Mouse (Mus musculus) CH12.LX (cell line): ENCODE measurements around the gene Slc38a7. TPM values are rescaled to one million over a fixed set of nuclear protein-coding genes. Genes with fewer than 3 reads are reported as not detected.
A peak's percentile ranks its signal among the peaks of the same experiment; 100 is the strongest.

ENCODE experiments used
- DNase-seq: peaks from one replicate; pipeline ENCODE4 v3.0.0-alpha.2; 2013; ENCODE audit errors: extremely low read depth
- H3K27ac ChIP-seq: 2 replicates; pipeline ENCODE4 v1.5.1; 2012; ENCODE audit warnings: low read depth, mild to moderate bottlenecking, control low read depth, moderate library complexity; ENCODE audit not compliant: insufficient read depth
- H3K27me3 ChIP-seq: replicated peaks from 2 replicates; pipeline ENCODE3; 2012; ENCODE audit warnings: inconsistent platforms
- H3K36me3 ChIP-seq, 2 experiments: replicated peaks in 1 of 2; 2 replicates each; pipeline versions ENCODE3 to v1.6.1; 2012; ENCODE audit warnings: inconsistent platforms in 1 of 2, low read length in 1 of 2, mild to moderate bottlenecking in 1 of 2, mixed read lengths in 1 of 2, moderate library complexity in 1 of 2; ENCODE audit not compliant: control insufficient read depth in 1 of 2, insufficient read depth in 1 of 2
- H3K4me1 ChIP-seq, 2 experiments: 2 replicates each; pipeline ENCODE4 v1.6.1; 2012; ENCODE audit warnings: inconsistent platforms in 1 of 2, moderate library complexity in 1 of 2; ENCODE audit not compliant: insufficient read depth in 2 of 2, control insufficient read depth in 1 of 2
- H3K4me2 ChIP-seq: 2 replicates; pipeline ENCODE4 v1.6.1; 2012; ENCODE audit warnings: low read depth, mild to moderate bottlenecking, control low read depth; ENCODE audit not compliant: poor library complexity, insufficient read depth, severe bottlenecking
- H3K4me3 ChIP-seq, 3 experiments: fragments of 150-350 bp in 1 of 3; sonication (generic) in 1 of 3; replicated peaks in 1 of 3; 2 replicates each; pipeline versions ENCODE3 to v1.5.1; 2011 to 2012; ENCODE audit warnings: low read depth in 2 of 3, low read length in 2 of 3, mild to moderate bottlenecking in 2 of 3, moderate library complexity in 2 of 3, control low read depth in 1 of 3, improper control_type of control experiment in 1 of 3, inconsistent platforms in 1 of 3, mixed read lengths in 1 of 3; ENCODE audit not compliant: poor library complexity in 1 of 3
- H3K79me2 ChIP-seq: replicated peaks from 2 replicates; pipeline ENCODE4 v1.6.1; 2012; ENCODE audit warnings: mild to moderate bottlenecking, moderate library complexity; ENCODE audit not compliant: control insufficient read depth, poor library complexity, insufficient read depth, severe bottlenecking; ENCODE audit errors: extremely low read depth
- H3K9ac ChIP-seq: 2 replicates; pipeline ENCODE4 v1.6.1; 2012; ENCODE audit warnings: low read depth, mild to moderate bottlenecking, control low read depth, moderate library complexity; ENCODE audit not compliant: insufficient read depth
- H3K9me3 ChIP-seq: replicated peaks from 2 replicates; pipeline ENCODE3; 2012; ENCODE audit warnings: low read length, inconsistent platforms, mixed read lengths
- CHD1 ChIP-seq: IDR thresholded peaks from 2 replicates; pipeline ENCODE4 v1.6.1; 2012; ENCODE audit warnings: low read depth, low read length, improper control_type of control experiment, inconsistent platforms
- E2F4 ChIP-seq: IDR thresholded peaks from 2 replicates; pipeline ENCODE4 v1.6.1; 2011; ENCODE audit warnings: low read depth, low read length, improper control_type of control experiment; ENCODE audit not compliant: insufficient replicate concordance
- ELF1 ChIP-seq: IDR thresholded peaks from 2 replicates; pipeline ENCODE4 v1.6.1; 2014; ENCODE audit warnings: low read depth, mild to moderate bottlenecking, inconsistent platforms, low read length, improper control_type of control experiment
- EP300 ChIP-seq: IDR thresholded peaks from 2 replicates; pipeline ENCODE4 v1.6.1; 2011; ENCODE audit warnings: low read length, improper control_type of control experiment
- ETS1 ChIP-seq: conservative IDR thresholded peaks from 2 replicates; pipeline ENCODE4 v1.6.1; 2012; ENCODE audit warnings: low read depth, mild to moderate bottlenecking, inconsistent platforms, low read length, improper control_type of control experiment, moderate library complexity
- GABPA ChIP-seq: IDR thresholded peaks from 2 replicates; pipeline ENCODE4 v1.6.1; 2012; ENCODE audit warnings: low read depth, low read length, improper control_type of control experiment, inconsistent platforms; ENCODE audit not compliant: insufficient replicate concordance
- HCFC1 ChIP-seq: IDR thresholded peaks from 2 replicates; pipeline ENCODE4 v1.6.1; 2012; ENCODE audit warnings: low read depth, mild to moderate bottlenecking, inconsistent platforms, low read length, improper control_type of control experiment
- IRF4 ChIP-seq: IDR thresholded peaks from 2 replicates; pipeline ENCODE4 v1.6.1; 2014; ENCODE audit warnings: low read depth, mild to moderate bottlenecking, inconsistent platforms, low read length, improper control_type of control experiment
- JUND ChIP-seq: conservative IDR thresholded peaks from 2 replicates; pipeline ENCODE4 v1.6.1; 2011; ENCODE audit warnings: low read depth, low read length, improper control_type of control experiment
- MAX ChIP-seq: IDR thresholded peaks from 2 replicates; pipeline ENCODE4 v1.6.1; 2011; ENCODE audit warnings: low read length, improper control_type of control experiment
- MAZ ChIP-seq: IDR thresholded peaks from 2 replicates; pipeline ENCODE4 v1.6.1; 2012; ENCODE audit warnings: low read depth, mild to moderate bottlenecking, inconsistent platforms, low read length, improper control_type of control experiment, moderate library complexity
- MEF2A ChIP-seq: IDR thresholded peaks from 2 replicates; pipeline ENCODE4 v1.6.1; 2014; ENCODE audit warnings: low read depth, mild to moderate bottlenecking, inconsistent platforms, low read length, improper control_type of control experiment, borderline replicate concordance
- MXI1 ChIP-seq: IDR thresholded peaks from 2 replicates; pipeline ENCODE4 v1.6.1; 2011; ENCODE audit warnings: mild to moderate bottlenecking, low read depth, low read length, improper control_type of control experiment
- MYC ChIP-seq: IDR thresholded peaks from 2 replicates; pipeline ENCODE4 v1.6.1; 2011; ENCODE audit warnings: low read depth, mild to moderate bottlenecking, improper control_type of control experiment, low read length
- PAX5 ChIP-seq: IDR thresholded peaks from 2 replicates; pipeline ENCODE4 v1.6.1; 2012; ENCODE audit warnings: low read length, inconsistent platforms, mixed read lengths
- POLR2A ChIP-seq: IDR thresholded peaks from 2 replicates; pipeline ENCODE4 v1.6.1; 2011; ENCODE audit warnings: low read depth, mild to moderate bottlenecking, improper control_type of control experiment, low read length
- RAD21 ChIP-seq: IDR thresholded peaks from 2 replicates; pipeline ENCODE4 v1.6.1; 2011; ENCODE audit warnings: low read depth, mild to moderate bottlenecking, low read length, improper control_type of control experiment, moderate library complexity
- RCOR1 ChIP-seq: conservative IDR thresholded peaks from 2 replicates; pipeline ENCODE4 v1.6.1; 2012; ENCODE audit warnings: low read depth, mild to moderate bottlenecking, inconsistent platforms, low read length, improper control_type of control experiment
- SIN3A ChIP-seq: IDR thresholded peaks from 2 replicates; pipeline ENCODE4 v1.6.1; 2012; ENCODE audit warnings: low read length, improper control_type of control experiment, inconsistent platforms
- TBP ChIP-seq: conservative IDR thresholded peaks from 2 replicates; pipeline ENCODE4 v1.6.1; 2011; ENCODE audit warnings: low read depth, low read length, improper control_type of control experiment
- TCF12 ChIP-seq: IDR thresholded peaks from 2 replicates; pipeline ENCODE4 v1.6.1; 2014; ENCODE audit warnings: low read depth, mild to moderate bottlenecking, inconsistent platforms, low read length, improper control_type of control experiment
- USF1 ChIP-seq: IDR thresholded peaks from 2 replicates; pipeline ENCODE4 v1.6.1; 2014; ENCODE audit warnings: low read depth, mild to moderate bottlenecking, inconsistent platforms, low read length, improper control_type of control experiment
- USF2 ChIP-seq: conservative IDR thresholded peaks from 2 replicates; pipeline ENCODE4 v1.6.1; 2011; ENCODE audit warnings: low read depth, low read length, improper control_type of control experiment
- ZMIZ1 ChIP-seq: IDR thresholded peaks from 2 replicates; pipeline ENCODE4 v1.6.1; 2012; ENCODE audit warnings: low read depth, mild to moderate bottlenecking, inconsistent platforms, low read length, improper control_type of control experiment
- dilution Hi-C: fragments of 300-500 bp; cut with MboI; formaldehyde crosslinking; loops from 2 replicates; pipeline ENCODE4 v1.14.3; 2020; ENCODE audit warnings: low sequenced_read_pairs; ENCODE audit not compliant: extremely low pct_unique_long_range_greater_than_20kb, extremely low pct_ligation_motif_present
- in situ Hi-C: fragments of 300-500 bp; cut with MboI; formaldehyde crosslinking; loops from 3 replicates; pipeline ENCODE4 v1.14.3; 2019; ENCODE audit warnings: low sequenced_read_pairs, low pct_ligation_motif_present, low pct_unique_long_range_greater_than_20kb, mixed read lengths
- polyA plus RNA-seq: library from polyadenylated mRNA; unstranded; fragments of >175 nt; gene quantifications from 2 replicates; pipeline ENCODE4 v1.2.1, GENCODE M21; 2012; ENCODE audit warnings: low read depth; ENCODE audit not compliant: insufficient read length
- total RNA-seq, 2 experiments: library from RNA; depleted of rRNA; stranded (reverse); fragments of 300-350 nt in 1 of 2; fragments of >200 nt in 1 of 2; gene quantifications; 2 replicates each; pipeline ENCODE4 v1.2.3; 2012 to 2014

Slc38a7 gene
- total and polyA plus RNA-seq, 3 experiments, result 13.9 to 33.2 (median 31.0) TPM

DNA sequence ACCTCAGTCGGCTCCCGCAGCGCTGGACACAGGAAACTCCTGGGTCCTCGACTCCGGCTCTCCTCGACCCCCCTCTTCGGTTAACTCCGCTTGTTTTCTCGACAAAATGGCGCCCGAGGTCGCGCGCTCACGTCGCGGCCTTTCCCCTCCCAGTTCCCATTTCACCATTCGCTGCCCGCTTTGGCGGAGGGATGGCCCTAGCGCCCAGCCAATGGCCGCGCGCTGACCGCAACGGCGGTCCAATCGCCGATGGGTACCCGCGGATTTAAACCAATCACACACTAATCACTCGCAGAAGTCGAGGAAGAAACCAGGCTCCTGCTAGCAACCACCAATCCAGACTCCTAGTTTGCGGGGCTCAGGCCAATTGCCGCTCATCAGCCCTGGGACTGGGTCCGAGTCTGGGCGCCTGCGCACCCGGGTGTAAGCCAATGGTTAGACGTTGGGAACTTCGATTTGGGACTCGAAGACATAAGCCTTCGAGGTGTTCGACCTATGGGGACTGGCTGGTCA, 46.0 kb downstream of the Slc38a7 start, which contains the start of gene Cnot1 (continued):
- TF ChIP-seq GABPA (no peak), TBP (peak; percentile 15; the same call in 1 of the 2 replicates)

DNA sequence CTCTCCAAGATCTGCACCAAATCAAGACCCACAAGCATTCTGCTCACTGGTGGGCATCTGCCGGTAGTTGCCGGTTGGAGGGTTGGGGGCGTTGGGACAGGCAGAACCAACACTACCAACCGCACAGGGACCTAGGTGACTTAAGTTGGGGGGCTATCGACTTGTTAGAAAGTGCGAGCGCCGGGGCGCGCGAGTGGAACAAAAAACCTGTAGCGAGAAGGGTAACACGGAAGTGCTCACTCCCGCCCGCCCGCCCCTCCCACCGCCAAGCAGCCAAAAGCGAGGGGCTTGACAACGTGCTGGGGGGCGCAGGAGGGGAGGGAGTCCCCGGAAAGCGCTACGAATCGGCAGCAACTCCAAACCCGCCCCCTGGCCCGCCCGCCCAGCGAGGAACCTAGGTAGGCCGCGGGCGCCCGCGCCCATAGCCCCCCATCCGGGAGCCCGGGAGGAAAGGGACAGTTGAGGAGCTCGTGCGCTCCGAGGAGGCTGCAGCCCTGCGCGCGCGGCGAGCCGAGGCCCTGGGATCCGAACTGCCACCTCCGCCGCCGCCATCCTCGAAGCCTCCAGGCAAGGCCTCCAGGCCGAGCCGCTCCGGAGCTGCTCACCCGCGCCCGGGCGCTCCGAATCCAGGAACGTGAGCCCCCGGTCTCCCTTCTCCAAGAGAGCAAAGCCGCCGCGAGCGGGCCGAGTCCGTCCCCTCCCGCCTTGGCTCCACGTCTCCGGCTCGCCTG, 46.7 kb downstream of the Slc38a7 start:
- peak overlapping the region; percentile 32; the same call in 1 of the 2 replicates for H3K27ac ChIP-seq
- H3K36me3 ChIP-seq, result peaks cover 14 to 32% of the 10 kb centered on the region in 2 experiments
- peaks cover 54% of the 10 kb centered on the region for H3K79me2 ChIP-seq
- in situ Hi-C loops (no loop called here), dilution Hi-C loops (no loop called here)
- H3K4me2 ChIP-seq, result peak overlapping the region; percentile 90
- peak overlapping the region; percentile 92 to 93 (median 93) for H3K4me3 ChIP-seq
- TF ChIP-seq ETS1 (no peak), POLR2A (no peak), ELF1 (peak; percentile 37; the same call in 1 of the 2 replicates), MAX (no peak), E2F4 (no peak), ZMIZ1 (no peak), CHD1 (no peak), SIN3A (0 out of 2 replicates have a peak, but pooled peaks have one; percentile 24), USF2 (no peak), RCOR1 (no peak), MAZ (no peak), HCFC1 (no peak)
- peak; percentile 22 for DNase-seq
- peak overlapping the region; percentile 99 for H3K9ac ChIP-seq
- no peaks in the 10 kb centered on the region for H3K9me3 ChIP-seq
- no peaks in the 10 kb centered on the region for H3K27me3 ChIP-seq
- H3K4me1 ChIP-seq, result peaks cover 13 to 51% of the 10 kb centered on the region in 2 experiments

DNA sequence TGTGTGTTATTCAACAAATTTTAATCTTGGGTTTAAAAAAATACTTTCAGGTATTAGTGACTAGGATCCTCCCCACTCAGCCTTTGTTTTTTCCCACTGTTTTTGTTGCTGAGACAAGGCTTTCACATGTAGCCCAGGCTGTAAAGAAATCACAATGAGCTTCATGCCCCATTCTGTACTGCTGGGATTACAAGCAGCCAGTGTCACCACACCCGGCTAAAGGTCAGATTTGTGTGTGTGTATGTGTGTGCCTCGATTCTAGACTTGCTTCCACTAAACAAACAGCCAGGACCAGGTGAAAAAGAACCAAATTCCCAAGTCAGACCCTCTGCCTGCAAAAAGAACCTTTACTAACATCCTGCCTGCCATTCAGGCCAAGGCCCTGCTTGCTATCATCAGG, 47.9 kb downstream of the Slc38a7 start:
- H3K79me2 ChIP-seq, result peaks cover 66% of the 10 kb centered on the region
- DNase-seq, result no peak
- H3K9ac ChIP-seq, result peak overlapping the region; percentile 99
- in situ Hi-C loops, result no loop called here
- peaks cover 20 to 40% of the 10 kb centered on the region in 2 experiments for H3K36me3 ChIP-seq
- peak overlapping the region; percentile 92 to 93 (median 93) for H3K4me3 ChIP-seq
- peak overlapping the region; percentile 90 for H3K4me2 ChIP-seq
- H3K4me1 ChIP-seq, result peaks cover 16 to 60% of the 10 kb centered on the region in 2 experiments
- no peaks in the 10 kb centered on the region for H3K27me3 ChIP-seq
- no peaks in the 10 kb centered on the region for H3K9me3 ChIP-seq
- dilution Hi-C loops, result no loop called here
- TF ChIP-seq PAX5, result no peak
- no peak for TF ChIP-seq USF2
- no peak for TF ChIP-seq HCFC1
- TF ChIP-seq USF1, result no peak
- TF ChIP-seq ZMIZ1, result no peak
- TF ChIP-seq RAD21, result no peak
- no peak for TF ChIP-seq IRF4
- no peak for TF ChIP-seq SIN3A
- no peak for TF ChIP-seq TCF12
- no peak for TF ChIP-seq E2F4
- no peak for TF ChIP-seq MXI1
- TF ChIP-seq MYC, result no peak
- TF ChIP-seq MEF2A, result no peak
- TF ChIP-seq JUND, result no peak
- TF ChIP-seq POLR2A, result no peak
- TF ChIP-seq EP300, result no peak
- TF ChIP-seq, all 38 proteins: peak for 0
- H3K27ac ChIP-seq, result peak overlapping the region; percentile 29; the same call in 1 of the 2 replicates
